10 mouse cellular contexts compared by ENCODE assay signal in genomic region chr6:146010093-146010764, GRCm38 (mm10).
A peak's percentile ranks its signal among the peaks of the same experiment; 100 is the strongest.
DNase-seq lines count a peak whose midpoint lies in the region; ATAC-seq and TF ChIP-seq lines count a peak whose summit lies in the region.
"Had no signal": no experiment of that assay in that cellular context is flagged by ENCODE, and none has a peak within 500 bp of the region (broad histone marks: within the 10 kb centered on the region; RNA-seq: fewer than 3 reads in every experiment).

No protein-coding gene starts in this region.

- no peaks in the 10 kb centered on the region for H3K36me3 ChIP-seq in heart, embryonic 12.5 days
- H3K36me3 ChIP-seq in midbrain, embryonic 16.5 days (ENCODE audit: control insufficient read depth, insufficient read depth, low read length), result no peaks in the 10 kb centered on the region
- H3K36me3 ChIP-seq: midbrain, embryonic 12.5 days had no signal

- WGBS in heart, embryonic 12.5 days, result 51% methylated on average over 12 of the region's 12 CpGs
- WGBS in midbrain, embryonic 16.5 days, result 51% methylated on average over 12 of the region's 12 CpGs

- no peak for ATAC-seq in heart, embryonic 12.5 days (ENCODE audit: insufficient number of reproducible peaks, low FRiP score)
- peak; percentile 57; the same call in 1 of the 2 replicates for ATAC-seq in midbrain, embryonic 16.5 days
- no peak for ATAC-seq in erythroblast, adult 5-6 weeks (replicated peaks; ENCODE audit: low FRiP score, poor library complexity, severe bottlenecking)
- ATAC-seq in megakaryocyte, adult 5-6 weeks (ENCODE audit: poor library complexity, severe bottlenecking), result no peak

- no peak for TF ChIP-seq CTCF in left cerebral cortex, adult 2 months (IDR thresholded peaks at IDR 0.05)

- peak overlapping the region; percentile 30 for H3K27ac ChIP-seq in left cerebral cortex, adult 2 months
- peak overlapping the region; percentile 32; the same call in 1 of the 2 replicates for H3K27ac ChIP-seq in heart, embryonic 12.5 days (ENCODE audit: poor library complexity, severe bottlenecking)
- H3K27ac ChIP-seq in midbrain, embryonic 16.5 days (ENCODE audit: low read length), result peak overlapping the region; percentile 62; the same call in 1 of the 2 replicates
- H3K27ac ChIP-seq: midbrain, embryonic 12.5 days had no signal

- no peak overlapping the region for H3K4me2 ChIP-seq in heart, embryonic 12.5 days
- no peak overlapping the region for H3K4me2 ChIP-seq in midbrain, embryonic 16.5 days (ENCODE audit: low read length)
- H3K4me2 ChIP-seq: midbrain, embryonic 12.5 days had no signal

- no peaks in the 10 kb centered on the region for H3K27me3 ChIP-seq in heart, embryonic 12.5 days (replicated peaks)
- H3K27me3 ChIP-seq in midbrain, embryonic 16.5 days (ENCODE audit: control insufficient read depth, insufficient read depth, low read depth, low read length), result no peaks in the 10 kb centered on the region
- H3K27me3 ChIP-seq: midbrain, embryonic 12.5 days had no signal

- intact Hi-C loops in left cerebral cortex, adult 2 months (cut with DNase I), result no loop called here

- no peak overlapping the region for H3K4me3 ChIP-seq in left cerebral cortex, adult 2 months
- H3K4me3 ChIP-seq in heart, embryonic 12.5 days, result no peak overlapping the region
- H3K4me3 ChIP-seq in midbrain, embryonic 16.5 days (ENCODE audit: low read depth, low read length), result no peak overlapping the region
- H3K4me3 ChIP-seq: erythroblast, embryonic 14.5 days; midbrain, embryonic 12.5 days had no signal

- H3K4me1 ChIP-seq in heart, embryonic 12.5 days (replicated peaks), result peaks cover 42% of the 10 kb centered on the region
- H3K4me1 ChIP-seq in midbrain, embryonic 16.5 days (ENCODE audit: control insufficient read depth, insufficient read depth, low read length), result peaks cover 16% of the 10 kb centered on the region

- peak in 1 of 2 experiments; percentile 27 for DNase-seq in left cerebral cortex, adult 2 months (ENCODE audit: extremely low spot score in 1 of 2, low spot score in 2 of 2)
- DNase-seq in left cerebral cortex, adult 11 months (ENCODE audit: low spot score), result no peak
- peak; percentile 41 to 54 for DNase-seq in cerebellum, postnatal 36 days
- DNase-seq in kidney, postnatal 10 days, result peak; percentile 26

- H3K9ac ChIP-seq in heart, embryonic 12.5 days, result no peak overlapping the region
- peak overlapping the region; percentile 2; the same call in 1 of the 2 replicates for H3K9ac ChIP-seq in midbrain, embryonic 16.5 days (ENCODE audit: low read depth, low read length)
- H3K9ac ChIP-seq: midbrain, embryonic 12.5 days had no signal

- H3K9me3 ChIP-seq in heart, embryonic 12.5 days (replicated peaks), result no peaks in the 10 kb centered on the region
- H3K9me3 ChIP-seq in midbrain, embryonic 16.5 days (replicated peaks; ENCODE audit: control insufficient read depth, low read length, poor library complexity, severe bottlenecking), result no peaks in the 10 kb centered on the region
- H3K9me3 ChIP-seq: midbrain, embryonic 12.5 days had no signal
